Mouse (Mus musculus) right cerebral cortex, postnatal 14 days (tissue): ENCODE measurements at regions not wholly inside any gene's neighbourhood (a gene's known extent, or its start where the extent isn't known, plus 50 kb on each side); places are given as distances from the start of the nearest gene placed in this dataset.

Experiments used
- DNase-seq: peaks from one replicate; pipeline ENCODE4 v3.0.0; 2022

DNA sequence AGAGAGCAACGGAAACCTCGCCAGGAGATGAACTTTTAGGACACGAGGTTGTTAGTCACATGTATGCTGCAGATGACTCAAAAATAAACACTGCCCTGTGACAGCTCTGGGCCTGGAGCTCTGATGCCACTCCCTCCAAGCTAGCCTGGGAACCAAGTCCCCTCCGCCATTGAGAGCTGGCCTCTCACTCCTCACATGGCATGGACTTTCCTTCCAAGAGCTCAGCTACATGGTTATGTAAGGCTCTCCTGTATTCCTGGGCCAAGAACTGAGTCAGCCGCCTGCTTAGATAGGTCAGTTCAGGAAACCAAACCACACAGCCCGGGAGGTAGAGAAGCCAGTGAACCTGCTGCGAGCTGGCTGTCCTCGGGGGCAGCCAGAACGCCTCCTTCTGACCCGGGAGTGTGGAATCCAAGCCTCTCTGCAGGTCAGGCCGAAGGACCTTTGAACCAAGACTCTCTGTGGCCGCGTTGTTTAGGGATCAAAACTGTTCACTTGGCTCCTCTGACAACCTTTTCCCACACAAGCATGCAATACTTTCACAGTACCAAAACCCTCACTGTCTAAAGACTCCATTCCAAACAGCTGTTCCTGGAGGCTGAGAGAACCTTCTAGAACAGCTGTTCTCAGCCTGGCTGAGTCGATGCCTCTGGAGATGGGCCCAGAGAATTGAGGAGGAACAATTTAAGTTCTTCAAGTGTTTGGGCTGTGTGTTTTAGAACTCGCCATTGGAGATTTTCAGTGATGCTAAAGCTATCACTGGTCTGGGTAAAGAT, 422.8 kb upstream of the Jarid2 start:
- no peak for DNase-seq

DNA sequence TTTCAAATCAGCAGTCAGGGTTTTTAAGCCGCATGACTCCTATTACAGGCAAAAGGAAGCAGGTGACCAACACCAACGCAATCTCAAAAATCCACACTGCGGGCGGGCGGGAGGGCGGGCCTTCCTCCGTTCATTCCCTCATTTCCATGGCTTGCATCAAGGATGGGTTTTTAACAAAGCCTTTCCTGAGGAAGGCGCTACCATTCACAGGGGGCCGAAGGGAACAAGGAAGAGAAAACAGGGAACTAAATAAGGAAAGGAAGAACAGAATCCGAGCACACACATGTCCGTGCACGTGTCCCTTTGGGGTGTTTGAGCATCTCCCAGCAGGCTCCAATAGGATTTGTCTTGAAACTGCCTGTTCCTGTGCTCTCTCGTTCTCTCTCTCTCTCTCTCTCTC, 421.0 kb upstream of the Jarid2 start:
- no peak for DNase-seq

DNA sequence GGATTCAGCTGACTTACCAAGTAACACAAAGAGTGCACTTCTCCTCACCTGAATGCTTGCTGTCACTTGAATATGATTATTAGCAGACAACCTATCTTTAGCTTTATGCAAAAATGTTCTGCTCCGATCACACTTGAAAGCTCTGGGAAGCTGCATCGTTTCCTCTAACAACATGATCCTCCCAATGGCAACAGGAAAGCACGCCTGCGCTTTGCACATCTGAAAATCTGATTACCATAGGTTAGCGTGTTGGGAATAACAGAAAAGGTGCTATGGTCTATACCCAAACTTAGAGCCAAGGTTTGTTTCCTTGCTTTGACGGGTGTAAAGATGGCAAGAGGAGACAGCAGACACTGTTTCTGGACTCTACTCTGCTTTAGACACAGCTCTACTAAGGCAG, 417.0 kb upstream of the Jarid2 start:
- no peak for DNase-seq

DNA sequence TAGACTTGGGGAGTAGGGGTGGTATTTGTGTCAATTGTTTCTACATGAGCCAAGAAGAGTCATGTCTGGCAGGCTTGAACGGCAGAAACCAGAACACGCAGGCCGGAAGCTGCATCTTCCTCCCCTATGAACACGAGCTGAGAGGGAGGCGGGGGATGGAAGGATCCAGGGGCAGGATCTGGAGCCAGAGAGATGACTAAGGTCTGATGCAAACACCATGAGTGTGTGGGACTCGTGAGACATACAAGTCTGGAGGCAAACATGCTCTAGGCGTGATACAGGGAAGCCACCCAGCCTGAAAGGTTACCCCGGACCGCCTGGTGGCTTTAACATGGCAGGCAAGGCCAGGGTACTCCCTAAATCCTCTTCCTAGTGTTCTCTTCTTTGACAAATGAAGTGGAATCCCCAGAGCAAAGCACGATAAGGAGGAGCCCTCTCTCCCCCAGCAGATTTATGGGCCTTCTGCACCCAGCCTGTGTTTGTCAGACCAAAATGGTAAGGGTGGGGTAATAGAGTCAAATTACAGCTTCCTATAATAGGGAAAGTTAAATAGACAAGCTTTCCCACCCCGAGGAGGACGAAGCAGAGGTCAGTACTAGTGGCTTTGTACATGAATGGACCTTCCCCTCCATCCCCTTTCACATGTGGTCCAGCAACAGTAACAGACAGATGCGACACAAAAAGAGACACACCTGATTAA, 412.4 kb upstream of the Jarid2 start:
- peak; percentile 23 for DNase-seq

DNA sequence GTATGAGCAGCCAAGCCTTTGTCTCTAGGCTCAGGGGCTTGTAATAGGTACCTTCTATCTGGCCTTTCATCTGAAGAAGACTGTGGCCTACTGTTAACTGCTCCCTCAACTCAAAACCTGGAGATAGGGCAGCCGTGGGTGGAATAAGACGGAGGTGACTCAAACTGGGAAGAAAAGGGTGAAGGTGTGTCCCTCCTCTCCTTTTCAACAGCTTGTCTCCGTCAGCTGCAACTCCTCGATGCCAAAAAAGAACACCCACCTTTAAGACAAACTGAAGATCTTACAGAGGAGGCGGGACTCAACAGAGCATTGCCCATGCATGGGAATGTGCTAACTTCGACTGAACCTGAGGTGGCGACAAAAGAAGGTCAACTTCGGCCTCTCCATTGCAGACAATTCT, 411.7 kb upstream of the Jarid2 start:
- no peak for DNase-seq

DNA sequence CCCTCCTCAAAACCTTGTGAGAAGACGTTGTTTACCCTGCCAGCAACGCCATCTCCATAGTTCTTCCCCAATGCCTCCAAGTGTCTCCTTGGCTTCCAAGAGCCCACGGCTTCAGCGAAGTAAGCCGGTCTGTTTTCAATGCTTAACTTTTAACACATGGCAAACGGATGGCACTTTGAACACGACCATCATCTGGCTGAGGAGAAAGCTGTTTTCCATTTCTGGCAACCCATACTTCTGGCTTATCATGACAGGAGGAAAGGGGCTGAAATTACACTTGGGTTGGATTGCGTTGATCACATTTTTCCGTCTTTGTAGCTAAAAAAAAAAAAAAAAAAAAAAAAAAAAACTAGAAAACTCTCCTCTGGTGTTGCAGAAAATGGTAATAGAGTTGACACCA, 410.2 kb upstream of the Jarid2 start:
- no peak for DNase-seq

DNA sequence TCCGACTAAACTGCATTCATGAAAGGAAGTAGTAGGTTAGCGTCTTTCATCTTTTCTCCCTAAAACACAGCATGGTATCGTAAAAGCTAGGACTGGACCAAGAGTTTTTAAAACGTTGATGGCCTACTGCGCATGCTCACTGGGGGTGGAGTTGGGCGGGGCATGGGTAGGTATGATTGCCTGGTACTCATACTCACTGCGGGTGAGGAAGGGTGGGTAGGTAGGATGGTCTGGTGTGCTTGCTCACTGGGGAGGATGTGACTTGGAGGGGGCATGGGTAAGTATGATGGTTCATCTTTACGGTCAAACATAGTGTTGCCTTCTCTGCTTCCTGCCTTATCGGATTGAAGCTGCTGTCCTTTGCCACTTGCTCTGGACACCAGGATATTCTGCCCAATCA, 409.8 kb upstream of the Jarid2 start:
- DNase-seq, result no peak

DNA sequence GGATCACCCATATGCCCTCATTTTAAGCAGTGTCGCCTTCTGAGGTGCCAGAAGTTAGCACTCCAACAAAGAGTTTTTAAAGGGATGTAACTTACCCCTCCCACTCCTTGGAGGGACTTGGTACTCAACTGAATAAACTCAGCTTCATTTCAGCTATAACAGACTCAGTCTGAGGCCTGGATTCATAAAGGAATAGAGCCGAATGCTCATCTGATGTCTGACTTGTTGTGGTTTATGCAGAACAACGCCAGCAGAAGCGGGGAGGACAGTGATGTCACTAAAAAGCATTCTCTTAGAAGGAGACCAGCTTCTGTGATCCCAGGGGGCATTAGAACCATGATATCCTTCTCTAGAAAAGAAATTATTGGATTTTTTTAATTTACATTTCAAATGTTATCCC, 409.0 kb upstream of the Jarid2 start:
- DNase-seq, result no peak

DNA sequence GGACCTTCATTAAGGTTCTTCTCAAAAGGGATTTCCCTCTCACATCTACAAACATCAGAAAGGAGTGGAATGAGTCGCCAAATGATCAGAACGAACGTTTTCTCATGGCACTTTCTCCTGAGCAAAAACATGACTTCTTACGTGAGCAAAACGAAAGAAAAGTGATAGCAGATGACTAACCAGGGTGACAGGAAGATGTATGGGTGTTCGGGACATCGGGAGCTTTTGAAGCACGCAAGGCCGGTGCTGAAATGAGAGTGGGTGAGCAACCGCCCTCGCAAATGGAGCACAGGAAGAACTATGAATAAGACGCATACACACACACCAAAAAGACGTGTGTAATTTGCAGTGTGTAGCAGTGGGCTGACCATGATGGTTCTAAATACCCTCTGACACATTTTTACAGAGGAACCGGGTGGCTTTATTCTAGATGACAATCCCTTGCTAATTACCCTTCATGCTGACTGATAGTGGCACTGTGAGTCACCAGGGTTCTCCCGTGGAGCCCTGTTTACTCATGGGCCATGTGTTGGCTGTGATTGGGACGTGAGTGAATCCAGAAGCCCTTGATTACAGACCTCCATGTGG, 408.2 kb upstream of the Jarid2 start:
- no peak for DNase-seq

DNA sequence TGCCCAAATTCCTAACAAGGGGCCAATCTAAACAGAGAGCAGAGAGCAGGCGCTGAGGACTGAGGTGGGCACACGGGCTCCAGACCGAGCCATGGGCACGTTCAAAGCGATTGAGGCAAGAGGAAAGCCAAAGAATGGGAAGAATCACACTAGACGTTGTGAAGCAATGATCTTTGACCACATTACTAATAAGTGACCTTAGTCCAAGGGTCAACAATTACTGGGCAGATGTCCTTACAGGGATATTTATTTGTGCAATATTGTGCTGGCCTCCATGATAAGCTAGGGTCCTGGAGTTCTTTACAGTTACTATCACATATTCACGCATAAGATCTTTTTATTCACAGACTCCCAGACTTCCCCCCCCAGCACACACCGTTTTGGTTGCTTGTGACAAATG, 400.9 kb upstream of the Jarid2 start:
- DNase-seq, result no peak

DNA sequence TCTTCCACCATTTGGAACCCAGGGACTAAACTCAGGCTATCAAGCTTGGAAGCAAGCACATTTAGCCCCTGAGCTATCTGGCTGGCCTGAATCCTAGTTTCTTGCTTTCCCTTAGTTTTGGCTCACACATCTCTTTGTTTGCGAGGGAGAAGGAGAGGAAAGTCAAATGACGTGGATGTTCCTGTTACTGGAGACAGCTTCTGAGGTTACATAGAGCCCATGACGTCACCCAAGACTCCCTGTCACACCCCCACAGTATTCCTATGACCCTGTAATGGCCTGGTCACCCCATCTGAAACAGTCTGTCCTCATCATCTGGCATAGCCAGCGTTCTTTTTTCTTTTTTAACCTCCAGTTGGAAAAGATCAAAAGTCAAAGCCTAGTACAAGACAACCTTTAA, 400.1 kb upstream of the Jarid2 start:
- no peak for DNase-seq

DNA sequence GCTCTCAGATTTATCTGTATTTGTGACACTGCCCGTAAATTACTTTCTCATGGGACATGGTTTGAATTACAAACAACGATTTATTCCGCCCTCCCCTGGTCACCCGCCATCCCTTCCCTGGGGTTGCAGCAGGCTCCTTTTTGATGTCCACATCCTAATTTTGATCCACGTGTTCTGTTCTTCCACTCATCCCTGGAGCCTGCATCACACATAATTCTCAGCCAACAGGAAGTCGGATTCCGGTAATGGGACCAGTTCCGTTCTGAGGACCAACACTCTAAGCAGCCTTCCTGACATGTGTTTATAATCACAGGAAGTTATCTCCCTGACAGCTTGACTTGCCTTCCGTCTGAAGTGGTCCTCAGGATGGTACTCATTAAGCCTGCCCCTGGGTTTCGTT, 399.6 kb upstream of the Jarid2 start:
- no peak for DNase-seq

DNA sequence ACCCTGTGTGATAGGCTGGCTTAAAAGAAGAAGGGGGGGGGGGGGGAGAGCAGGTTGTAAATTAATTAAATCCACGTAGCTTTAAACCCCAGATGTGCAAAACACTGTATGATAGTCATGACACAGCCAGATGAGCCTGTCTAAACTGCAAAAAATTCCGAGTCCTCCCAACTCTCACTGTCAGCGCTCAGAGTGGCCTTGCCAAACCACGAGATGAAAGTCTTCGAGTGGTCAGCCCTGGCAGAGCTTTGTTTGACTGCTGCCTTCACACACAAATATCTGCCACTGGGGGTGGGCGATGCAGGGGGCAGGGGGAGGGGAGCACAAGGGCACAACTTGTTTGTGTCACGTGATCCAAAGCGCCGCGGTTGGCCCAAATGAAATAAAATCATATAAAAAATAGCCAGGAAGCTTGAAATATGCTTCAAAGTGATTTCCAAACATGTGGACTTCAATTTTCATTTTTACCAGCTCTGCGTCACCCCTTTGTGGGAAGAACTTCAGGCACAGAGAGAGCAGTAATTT, 396.5 kb upstream of the Jarid2 start:
- DNase-seq, result no peak

DNA sequence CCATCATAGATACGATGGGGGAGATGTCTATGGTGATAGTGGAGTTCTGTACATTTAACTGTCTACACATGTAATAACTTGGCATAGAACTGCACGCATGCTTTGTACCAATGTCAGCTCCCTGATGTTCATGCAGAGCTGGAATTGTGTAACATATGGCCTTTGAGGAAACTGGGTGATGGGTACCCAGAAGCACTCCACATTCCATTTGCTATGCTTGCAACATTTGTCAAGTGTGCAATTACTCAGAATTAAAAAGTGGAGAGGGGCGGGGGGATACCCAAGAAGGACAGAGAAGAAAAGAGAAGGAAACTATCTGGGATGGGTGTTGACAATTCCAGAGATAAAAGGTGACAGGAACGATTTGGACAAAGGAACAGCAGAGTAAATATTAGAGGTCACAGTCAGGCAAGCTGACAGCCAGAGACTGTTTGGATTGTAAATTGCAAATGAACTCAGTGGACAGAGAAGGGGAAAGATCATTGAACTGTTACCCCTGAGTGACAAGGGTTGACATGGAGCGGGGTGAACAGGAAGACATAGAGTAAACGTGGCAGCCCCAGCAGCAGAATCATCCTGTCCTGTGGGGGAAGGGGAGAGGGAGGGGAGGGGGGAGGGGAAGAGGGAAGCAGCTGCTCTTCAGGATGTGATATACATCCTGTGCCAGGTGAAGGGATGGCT, 390.1 kb upstream of the Jarid2 start:
- no peak for DNase-seq

DNA sequence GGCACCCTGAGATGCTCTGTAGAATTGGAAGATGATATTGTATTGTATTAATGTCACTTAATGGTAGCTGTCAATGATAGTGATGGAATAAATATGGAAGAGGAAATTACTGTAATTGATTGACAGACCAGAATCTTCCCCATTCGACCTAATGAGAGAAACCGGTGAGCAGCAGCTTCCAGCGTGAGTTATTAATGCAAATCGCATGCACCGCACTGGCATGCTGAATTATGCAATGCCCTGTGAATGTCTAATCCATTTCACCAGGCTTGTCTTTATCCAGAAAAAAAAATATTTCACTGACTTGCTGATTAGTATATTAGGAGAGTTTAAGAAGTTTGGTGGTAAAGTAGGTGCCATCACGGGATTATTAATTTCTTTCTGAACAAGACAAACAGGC, 384.2 kb upstream of the Jarid2 start:
- no peak for DNase-seq

DNA sequence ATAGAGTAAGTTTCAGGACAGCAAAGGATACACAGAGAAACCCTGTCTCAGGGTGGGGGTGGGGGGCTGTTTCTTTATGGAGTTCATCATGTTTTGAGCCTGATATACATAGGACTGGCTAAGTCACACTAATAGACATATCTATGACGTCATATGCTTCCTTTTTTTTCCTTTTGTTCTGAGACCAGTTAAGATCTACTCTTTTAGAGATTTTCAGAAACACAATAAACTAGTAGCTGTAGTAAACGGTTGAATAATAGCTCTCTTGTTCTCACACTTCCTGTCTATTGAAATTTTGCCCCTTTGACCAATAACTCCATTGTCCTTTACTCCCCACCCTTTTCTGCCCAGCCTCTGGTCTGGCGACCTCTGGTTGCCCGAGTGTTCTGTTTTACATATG, 382.6 kb upstream of the Jarid2 start:
- no peak for DNase-seq

DNA sequence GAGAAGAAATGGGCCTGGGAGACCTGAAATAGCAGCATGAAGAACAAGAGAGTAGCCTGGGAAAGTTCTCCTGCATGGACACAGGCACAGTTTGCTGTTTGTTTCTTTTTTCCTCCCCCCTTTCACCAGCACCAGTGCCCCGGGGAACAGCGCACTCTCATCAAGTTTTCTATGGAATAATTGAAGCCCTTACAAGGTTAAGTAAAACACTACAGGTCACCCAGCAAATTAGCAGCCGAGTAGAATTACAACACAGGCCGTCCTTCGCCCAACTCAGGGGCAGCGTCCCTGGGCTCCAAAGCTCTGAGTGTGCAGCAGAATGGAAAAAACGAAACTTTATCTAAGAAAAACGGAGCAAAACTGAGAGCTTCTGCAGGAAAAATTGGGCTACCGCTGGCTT, 381.6 kb upstream of the Jarid2 start:
- DNase-seq, result no peak

DNA sequence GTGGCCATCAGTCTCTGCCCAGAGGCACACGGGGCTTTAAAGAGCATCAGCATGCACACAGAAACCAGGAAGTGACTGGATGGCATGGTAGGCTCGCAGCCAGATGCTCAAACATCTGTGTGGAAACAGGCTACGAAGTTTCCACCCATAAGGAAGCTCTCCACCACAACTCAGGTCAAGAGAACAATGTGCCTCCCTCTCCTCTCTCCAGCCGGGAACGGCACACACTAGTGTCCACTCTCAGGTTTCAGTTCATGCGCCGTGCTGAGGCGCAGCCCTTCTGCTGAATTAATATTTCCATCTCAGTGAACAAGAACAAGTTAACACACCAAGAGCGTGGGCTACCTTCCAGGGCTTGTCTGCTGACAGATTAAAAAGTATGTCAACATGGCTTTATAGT, 375.4 kb upstream of the Jarid2 start:
- no peak for DNase-seq

DNA sequence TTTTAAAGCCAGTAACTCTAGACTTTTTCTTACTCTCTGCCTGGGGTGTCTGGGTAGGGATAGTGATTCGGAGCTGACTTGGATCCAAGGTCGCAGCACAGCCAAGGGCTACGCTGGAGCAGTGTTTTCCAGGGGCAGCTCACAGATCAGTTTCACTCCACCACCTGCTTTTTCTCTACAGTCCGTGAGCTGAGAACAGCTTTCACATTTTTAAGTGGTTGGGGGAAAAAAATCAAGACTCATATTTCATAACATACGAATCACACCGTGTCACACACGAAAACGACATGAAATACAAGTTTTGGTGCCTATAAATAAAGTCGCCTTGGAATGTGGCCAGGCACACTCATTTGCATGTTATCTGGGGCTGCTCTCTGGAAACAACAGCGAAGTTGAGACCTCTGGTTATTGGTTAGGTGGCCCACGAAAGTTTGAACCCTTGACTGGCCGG, 373.5 kb upstream of the Jarid2 start:
- DNase-seq, result no peak

DNA sequence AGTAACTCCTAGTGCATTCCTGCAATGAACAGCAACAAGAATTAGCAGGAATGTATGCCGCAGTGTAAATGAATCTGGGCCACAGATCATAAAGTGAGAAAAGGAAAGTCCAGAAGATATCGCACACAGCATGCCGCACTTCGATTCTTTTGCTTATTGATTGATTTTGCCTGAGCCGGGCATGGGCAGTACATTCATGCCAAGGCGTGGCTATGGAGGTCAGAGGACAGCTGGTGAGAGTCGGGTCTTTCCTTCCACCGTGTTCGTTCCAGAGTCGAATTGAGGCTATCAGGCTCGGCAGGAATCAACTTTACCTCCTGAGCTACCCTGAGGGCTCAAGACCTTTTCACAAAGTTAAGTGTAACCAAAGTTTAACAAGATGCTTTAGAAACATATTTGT, 372.3 kb upstream of the Jarid2 start:
- DNase-seq, result no peak

DNA sequence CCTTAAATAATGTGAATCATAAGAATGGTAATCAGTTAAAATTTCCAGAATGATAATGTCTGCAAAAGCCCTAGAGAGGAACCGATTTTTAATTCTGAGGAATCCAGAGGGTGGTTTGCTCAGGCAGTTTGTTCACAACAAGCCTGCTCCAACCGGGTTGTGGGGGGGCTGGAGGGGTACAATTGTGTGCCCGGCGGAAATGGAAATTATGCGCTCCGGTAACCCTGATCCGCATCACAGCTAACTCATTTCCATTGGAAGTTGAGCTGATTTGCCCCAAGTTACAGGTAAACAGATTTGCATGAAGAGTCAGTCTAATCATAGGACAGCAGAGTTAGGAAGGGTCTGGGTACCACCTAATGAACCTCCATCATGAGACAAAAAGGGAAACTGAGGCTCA, 369.9 kb upstream of the Jarid2 start:
- DNase-seq, result no peak

DNA sequence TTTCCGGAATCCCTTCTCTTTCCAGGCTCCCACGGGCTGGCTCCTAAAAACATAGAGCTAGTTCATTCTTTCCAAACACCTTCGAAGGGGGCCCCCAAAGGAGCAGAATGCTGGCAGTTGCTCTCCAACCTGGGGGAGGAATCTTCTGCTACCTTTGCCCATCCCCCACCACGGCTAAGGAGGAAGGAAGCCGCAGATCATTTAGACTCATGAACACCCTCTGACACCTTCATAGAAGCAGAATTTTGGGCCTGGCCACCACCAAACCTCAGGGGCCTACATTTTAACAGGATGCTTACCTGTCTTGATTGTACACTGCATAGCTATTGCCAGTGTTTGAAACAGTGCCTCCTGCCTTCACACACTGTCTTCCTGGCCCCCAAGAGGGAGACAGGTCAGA, 369.3 kb upstream of the Jarid2 start:
- no peak for DNase-seq

DNA sequence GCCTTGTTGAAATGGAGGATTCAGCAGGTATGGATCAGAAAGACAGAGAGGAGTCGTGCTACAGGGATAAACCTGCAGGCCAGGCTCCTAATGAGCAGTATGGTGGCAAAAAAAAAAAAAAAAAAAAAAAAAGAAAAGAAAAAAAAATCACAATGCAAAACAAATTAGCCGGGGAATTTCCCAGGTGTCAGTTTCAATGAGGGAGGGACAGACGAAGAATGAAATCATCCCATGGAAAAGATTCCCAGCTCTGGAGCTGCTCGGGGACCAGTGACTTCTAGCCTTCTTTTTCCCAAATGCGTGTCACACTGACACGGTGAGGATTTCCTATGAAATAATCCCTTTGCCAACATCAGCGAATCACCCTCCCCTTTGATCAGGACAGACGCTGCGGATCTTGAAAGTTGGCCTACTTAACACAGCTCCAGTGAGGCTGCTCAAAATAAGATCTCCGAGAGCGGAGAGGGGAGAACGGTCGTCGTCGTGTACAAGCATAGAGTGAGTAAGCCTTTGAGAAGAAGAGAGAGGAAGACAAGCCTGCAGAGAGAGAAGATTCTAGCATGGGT, 368.5 kb upstream of the Jarid2 start:
- no peak for DNase-seq
